Mouse (Mus musculus): Measurements from ENCODE around the gene Gja4.
A peak's percentile ranks its signal among the peaks of the same experiment; 100 is the strongest.

Gene Gja4

GRCm38 (mm10) chr4:127313861-127314260 lies at the start of gene Gja4:
TSS of gene Gja4 (minus strand) at chr4:127314039.
- DNase-seq (ENCODE audit: extremely low read depth, low read depth): peak; percentile 37

GRCm38 (mm10) chr4:127363331-127363730 lies 49.5 kb upstream of the Gja4 start:
- DNase-seq (ENCODE audit: extremely low read depth, low read depth): no peak

GRCm38 (mm10) chr4:127362520-127362919 lies 48.7 kb upstream of the Gja4 start:
- no peak for DNase-seq (ENCODE audit: extremely low read depth, low read depth)

- no peak for DNase-seq (ENCODE audit: extremely low read depth, low read depth)
Observed at GRCm38 (mm10) chr4:127358018-127358417, 44.2 kb upstream of the Gja4 start, which contains the start of gene Gjb5. TSS of gene Gjb5 (minus strand) at chr4:127358181.

GRCm38 (mm10) chr4:127354506-127355485 lies 41.0 kb upstream of the Gja4 start:
- no peak for DNase-seq (ENCODE audit: extremely low read depth, low read depth)

- no peak for DNase-seq (ENCODE audit: extremely low read depth, low read depth)
Observed at GRCm38 (mm10) chr4:127353951-127354438, 40.2 kb upstream of the Gja4 start, which contains the start of gene Gjb4. TSS of gene Gjb4 (minus strand) at chr4:127354081.

- no peak for DNase-seq (ENCODE audit: extremely low read depth, low read depth)
Observed at GRCm38 (mm10) chr4:127352594-127352993, 38.8 kb upstream of the Gja4 start.

GRCm38 (mm10) chr4:127349560-127350300 lies 35.9 kb upstream of the Gja4 start:
- DNase-seq (ENCODE audit: extremely low read depth, low read depth): no peak

GRCm38 (mm10) chr4:127345000-127345399 lies 31.2 kb upstream of the Gja4 start:
- no peak for DNase-seq (ENCODE audit: extremely low read depth, low read depth)

GRCm38 (mm10) chr4:127341372-127341771 lies 27.5 kb upstream of the Gja4 start:
- no peak for DNase-seq (ENCODE audit: extremely low read depth, low read depth)

GRCm38 (mm10) chr4:127337668-127338067 lies 23.8 kb upstream of the Gja4 start:
- no peak for DNase-seq (ENCODE audit: extremely low read depth, low read depth)

GRCm38 (mm10) chr4:127334870-127335504 lies 21.1 kb upstream of the Gja4 start:
- no peak for DNase-seq (ENCODE audit: extremely low read depth, low read depth)

GRCm38 (mm10) chr4:127331171-127331570 lies 17.3 kb upstream of the Gja4 start:
- no peak for DNase-seq (ENCODE audit: extremely low read depth, low read depth)

GRCm38 (mm10) chr4:127330181-127331100 lies 16.6 kb upstream of the Gja4 start, which contains the start of gene Gjb3:
TSS of gene Gjb3 (minus strand) at chr4:127330844.
- no peak for DNase-seq (ENCODE audit: extremely low read depth, low read depth)

- DNase-seq (ENCODE audit: extremely low read depth, low read depth): no peak
Observed at GRCm38 (mm10) chr4:127329751-127330150, 15.9 kb upstream of the Gja4 start.

GRCm38 (mm10) chr4:127329046-127329445 lies 15.2 kb upstream of the Gja4 start:
- no peak for DNase-seq (ENCODE audit: extremely low read depth, low read depth)

GRCm38 (mm10) chr4:127328378-127328777 lies 14.5 kb upstream of the Gja4 start:
- DNase-seq (ENCODE audit: extremely low read depth, low read depth): no peak

- DNase-seq (ENCODE audit: extremely low read depth, low read depth): no peak
Observed at GRCm38 (mm10) chr4:127327749-127328148, 13.9 kb upstream of the Gja4 start.

- DNase-seq (ENCODE audit: extremely low read depth, low read depth): no peak
Observed at GRCm38 (mm10) chr4:127327258-127327657, 13.4 kb upstream of the Gja4 start.

- no peak for DNase-seq (ENCODE audit: extremely low read depth, low read depth)
Observed at GRCm38 (mm10) chr4:127325276-127325675, 11.4 kb upstream of the Gja4 start.

Measured in MEL-GATA-1-ER (cell line).